Mouse (Mus musculus) left cerebral cortex, adult 11 months (tissue): ENCODE data around the gene Tbcd.
A peak's percentile ranks its signal among the peaks of the same experiment; 100 is the strongest.

Source experiments
- DNase-seq: peaks from one replicate; pipeline ENCODE4 v3.0.0; 2022; ENCODE audit warnings: low spot score

The Tbcd gene

GRCm38 (mm10) chr11:121581856-121582255, 130.1 kb downstream of the Tbcd start:
- no peak for DNase-seq

- no peak for DNase-seq
Measured at GRCm38 (mm10) chr11:121597254-121597653, 145.5 kb downstream of the Tbcd start.

- no peak for DNase-seq
Measured at GRCm38 (mm10) chr11:121601422-121601821, 149.7 kb downstream of the Tbcd start.

- no peak for DNase-seq
Measured at GRCm38 (mm10) chr11:121605604-121606003, 153.9 kb downstream of the Tbcd start.

GRCm38 (mm10) chr11:121610976-121611375, 159.2 kb downstream of the Tbcd start:
- DNase-seq = no peak

GRCm38 (mm10) chr11:121615961-121616485, 164.3 kb downstream of the Tbcd start:
- DNase-seq = no peak

GRCm38 (mm10) chr11:121616501-121616900, 164.8 kb downstream of the Tbcd start:
- no peak for DNase-seq

- no peak for DNase-seq
Measured at GRCm38 (mm10) chr11:121617371-121617770, 165.6 kb downstream of the Tbcd start.

- DNase-seq = no peak
Measured at GRCm38 (mm10) chr11:121625007-121625406, 173.3 kb downstream of the Tbcd start.

- DNase-seq = no peak
Measured at GRCm38 (mm10) chr11:121627521-121627920, 175.8 kb downstream of the Tbcd start.

GRCm38 (mm10) chr11:121629529-121629928, 177.8 kb downstream of the Tbcd start:
- no peak for DNase-seq

GRCm38 (mm10) chr11:121630406-121630805, 178.7 kb downstream of the Tbcd start:
- no peak for DNase-seq

- DNase-seq = no peak
Measured at GRCm38 (mm10) chr11:121631410-121631809, 179.7 kb downstream of the Tbcd start.

GRCm38 (mm10) chr11:121636646-121637045, 184.9 kb downstream of the Tbcd start:
- no peak for DNase-seq

GRCm38 (mm10) chr11:121641501-121642145, 189.9 kb downstream of the Tbcd start:
- DNase-seq = no peak

- DNase-seq = no peak
Measured at GRCm38 (mm10) chr11:121645394-121645793, 193.6 kb downstream of the Tbcd start.

- DNase-seq = no peak
Measured at GRCm38 (mm10) chr11:121647321-121647720, 195.6 kb downstream of the Tbcd start.

GRCm38 (mm10) chr11:121648166-121648565, 196.4 kb downstream of the Tbcd start:
- no peak for DNase-seq

- DNase-seq = peak; percentile 51
Measured at GRCm38 (mm10) chr11:121649900-121650299, 198.2 kb downstream of the Tbcd start.

- DNase-seq = no peak
Measured at GRCm38 (mm10) chr11:121650668-121651067, 198.9 kb downstream of the Tbcd start.

GRCm38 (mm10) chr11:121651556-121651955, 199.8 kb downstream of the Tbcd start:
- no peak for DNase-seq

GRCm38 (mm10) chr11:121651983-121652382, 200.2 kb downstream of the Tbcd start:
- no peak for DNase-seq

GRCm38 (mm10) chr11:121652547-121653305, 201.0 kb downstream of the Tbcd start:
- peak; percentile 40 for DNase-seq
